Mouse (Mus musculus): ENCODE measurements around the gene Ttc36. TPM values are rescaled to one million over a fixed set of nuclear protein-coding genes. Genes with fewer than 3 reads are reported as not detected.

The Ttc36 gene
- total RNA-seq (2021) = under 1 TPM in 1 of 2 experiments, not detected in 1; 0.99 TPM

GRCm38 (mm10) chr9:44802808-44803450, at the start of gene Ttc36:
Gene Ttc36, minus strand, starts transcription at chr9:44803072.
- no peak for DNase-seq (ENCODE audit: low spot score in 2 of 2)
- intact Hi-C loops (cut with DNase I) = no loop called here

GRCm38 (mm10) chr9:44847446-44847845, 44.6 kb upstream of the Ttc36 start:
- DNase-seq (ENCODE audit: low spot score in 2 of 2) = no peak
- intact Hi-C loops (cut with DNase I) = no loop called here

GRCm38 (mm10) chr9:44841241-44841640, 38.4 kb upstream of the Ttc36 start:
- DNase-seq (ENCODE audit: low spot score in 2 of 2) = no peak
- intact Hi-C loops (cut with DNase I) = no loop called here

- DNase-seq (ENCODE audit: low spot score in 2 of 2) = peak; percentile 66 to 72
- intact Hi-C loops (cut with DNase I) = loop anchor here (2.0 to 5.0 kb wide), 3 partner anchors 44 to 86 kb away; partner anchors contain the start of genes Atp5l and Kmt2a
Measured at GRCm38 (mm10) chr9:44836439-44836838, 33.6 kb upstream of the Ttc36 start.

GRCm38 (mm10) chr9:44832356-44832755, 29.5 kb upstream of the Ttc36 start:
- intact Hi-C loops (cut with DNase I) = no loop called here
- no peak for DNase-seq (ENCODE audit: low spot score in 2 of 2)

GRCm38 (mm10) chr9:44830506-44830905, 27.6 kb upstream of the Ttc36 start:
- intact Hi-C loops (cut with DNase I) = no loop called here
- DNase-seq (ENCODE audit: low spot score in 2 of 2) = no peak

- intact Hi-C loops (cut with DNase I) = no loop called here
- DNase-seq (ENCODE audit: low spot score in 2 of 2) = peak in 1 of 2 experiments; percentile 42
Measured at GRCm38 (mm10) chr9:44828944-44829343, 26.1 kb upstream of the Ttc36 start.

GRCm38 (mm10) chr9:44826660-44827059, 23.8 kb upstream of the Ttc36 start:
- no peak for DNase-seq (ENCODE audit: low spot score in 2 of 2)
- intact Hi-C loops (cut with DNase I) = no loop called here

- intact Hi-C loops (cut with DNase I) = no loop called here
- DNase-seq (ENCODE audit: low spot score in 2 of 2) = no peak
Measured at GRCm38 (mm10) chr9:44819920-44820827, 17.3 kb upstream of the Ttc36 start.

GRCm38 (mm10) chr9:44817522-44817921, 14.7 kb upstream of the Ttc36 start:
- intact Hi-C loops (cut with DNase I) = no loop called here
- peak in 1 of 2 experiments; percentile 60 for DNase-seq (ENCODE audit: low spot score in 2 of 2)

GRCm38 (mm10) chr9:44814179-44814578, 11.3 kb upstream of the Ttc36 start:
- DNase-seq (ENCODE audit: low spot score in 2 of 2) = peak in 1 of 2 experiments; percentile 43
- intact Hi-C loops (cut with DNase I) = no loop called here

- no peak for DNase-seq (ENCODE audit: low spot score in 2 of 2)
- intact Hi-C loops (cut with DNase I) = no loop called here
Measured at GRCm38 (mm10) chr9:44810316-44810715, 7.4 kb upstream of the Ttc36 start.

- DNase-seq (ENCODE audit: low spot score in 2 of 2) = no peak
- intact Hi-C loops (cut with DNase I) = no loop called here
Measured at GRCm38 (mm10) chr9:44807778-44808177, 4.9 kb upstream of the Ttc36 start.

GRCm38 (mm10) chr9:44807141-44807540, 4.3 kb upstream of the Ttc36 start:
- DNase-seq (ENCODE audit: low spot score in 2 of 2) = no peak
- intact Hi-C loops (cut with DNase I) = no loop called here

GRCm38 (mm10) chr9:44805536-44805935, 2.7 kb upstream of the Ttc36 start:
- intact Hi-C loops (cut with DNase I) = no loop called here
- DNase-seq (ENCODE audit: low spot score in 2 of 2) = no peak

- intact Hi-C loops (cut with DNase I) = no loop called here
- no peak for DNase-seq (ENCODE audit: low spot score in 2 of 2)
Measured at GRCm38 (mm10) chr9:44804678-44805077, 1.8 kb upstream of the Ttc36 start.

- intact Hi-C loops (cut with DNase I) = no loop called here
- DNase-seq (ENCODE audit: low spot score in 2 of 2) = no peak
Measured at GRCm38 (mm10) chr9:44801669-44802068, 1.2 kb downstream of the Ttc36 start.

- no peak for DNase-seq (ENCODE audit: low spot score in 2 of 2)
- intact Hi-C loops (cut with DNase I) = no loop called here
Measured at GRCm38 (mm10) chr9:44799958-44800324, 2.9 kb downstream of the Ttc36 start.

GRCm38 (mm10) chr9:44799102-44799957, 3.5 kb downstream of the Ttc36 start, which contains the start of gene Tmem25:
Gene Tmem25, minus strand, starts transcription at chr9:44799307.
- DNase-seq (ENCODE audit: low spot score in 2 of 2) = peak; percentile 89 to 95
- intact Hi-C loops (cut with DNase I) = no loop called here

- DNase-seq (ENCODE audit: low spot score in 2 of 2) = no peak
- intact Hi-C loops (cut with DNase I) = no loop called here
Measured at GRCm38 (mm10) chr9:44798298-44798697, 4.6 kb downstream of the Ttc36 start.

All from left cerebral cortex, postnatal 25 days (tissue).